Mouse (Mus musculus) myocyte (in vitro differentiated cells): ENCODE measurements around the gene Trnau1ap. TPM values are rescaled to one million over a fixed set of nuclear protein-coding genes. Genes with fewer than 3 reads are reported as not detected.

ENCODE experiments used
- H3K27me3 ChIP-seq: one replicate; pipeline ENCODE4 v1.6.1; 2011; ENCODE audit not compliant: control insufficient read depth, insufficient read depth, insufficient read length
- H3K36me3 ChIP-seq: one replicate; pipeline ENCODE4 v1.6.1; 2011; ENCODE audit not compliant: control insufficient read depth, insufficient read depth
- H3K4me2 ChIP-seq: one replicate; pipeline ENCODE4 v1.6.1; 2011; ENCODE audit warnings: low read depth, control low read depth
- H3K4me3 ChIP-seq: one replicate; pipeline ENCODE4 v1.5.1; 2011; ENCODE audit warnings: mild to moderate bottlenecking, control low read depth, moderate library complexity
- H3K79me2 ChIP-seq: one replicate; pipeline ENCODE4 v1.6.1; 2011; ENCODE audit not compliant: control insufficient read depth, insufficient read depth
- H3ac ChIP-seq: one replicate; pipeline ENCODE4 v1.6.1; 2011; ENCODE audit not compliant: control insufficient read depth, insufficient read length
- CEBPB ChIP-seq: IDR thresholded peaks from 2 replicates; pipeline ENCODE4 v1.6.1; 2011; ENCODE audit warnings: mild to moderate bottlenecking, moderate library complexity; ENCODE audit not compliant: poor library complexity, insufficient read depth, severe bottlenecking
- E2F4 ChIP-seq: IDR thresholded peaks from one replicate; pipeline ENCODE4 v1.6.1; 2011; ENCODE audit warnings: mild to moderate bottlenecking, control low read depth, moderate library complexity; ENCODE audit not compliant: insufficient read depth
- MAX ChIP-seq: IDR thresholded peaks from one replicate; pipeline ENCODE4 v1.6.1; 2011; ENCODE audit warnings: low read depth, mild to moderate bottlenecking, control low read depth
- MYOD1 ChIP-seq, 3 experiments: IDR thresholded peaks; one replicate each; pipeline ENCODE4 v1.6.1; 2011; ENCODE audit warnings: control low read depth in 2 of 3, low read depth in 2 of 3, mild to moderate bottlenecking in 2 of 3, moderate library complexity in 1 of 3; ENCODE audit not compliant: insufficient read length in 2 of 3, control insufficient read depth in 1 of 3
- MYOG ChIP-seq, 3 experiments: IDR thresholded peaks; one replicate each; pipeline ENCODE4 v1.6.1; 2011; ENCODE audit warnings: control low read depth in 2 of 3, low read depth in 2 of 3, mild to moderate bottlenecking in 2 of 3; ENCODE audit not compliant: insufficient read length in 2 of 3, control insufficient read depth in 1 of 3, insufficient read depth in 1 of 3
- POLR2A ChIP-seq: IDR thresholded peaks from one replicate; pipeline ENCODE4 v1.6.1; 2011; ENCODE audit warnings: low read depth, mild to moderate bottlenecking, control low read depth, moderate library complexity; ENCODE audit not compliant: insufficient read length
- POLR2AphosphoS2 ChIP-seq: IDR thresholded peaks from one replicate; pipeline ENCODE4 v1.6.1; 2011; ENCODE audit warnings: low read depth, control low read depth; ENCODE audit not compliant: insufficient read length
- REST ChIP-seq: IDR thresholded peaks from one replicate; pipeline ENCODE4 v1.6.1; 2011; ENCODE audit warnings: mild to moderate bottlenecking, control low read depth, moderate library complexity; ENCODE audit not compliant: insufficient read depth, insufficient read length
- SRF ChIP-seq: IDR thresholded peaks from one replicate; pipeline ENCODE4 v1.6.1; 2011; ENCODE audit warnings: low read depth; ENCODE audit not compliant: control insufficient read depth, insufficient read length
- TCF12 ChIP-seq: IDR thresholded peaks from one replicate; pipeline ENCODE4 v1.6.1; 2011; ENCODE audit warnings: mild to moderate bottlenecking, control low read depth; ENCODE audit not compliant: poor library complexity, insufficient read depth, severe bottlenecking
- TCF3 ChIP-seq: IDR thresholded peaks from one replicate; pipeline ENCODE4 v1.6.1; 2011; ENCODE audit warnings: low read depth, control low read depth; ENCODE audit not compliant: insufficient read length
- USF1 ChIP-seq: IDR thresholded peaks from one replicate; pipeline ENCODE4 v1.6.1; 2011; ENCODE audit warnings: low read depth, mild to moderate bottlenecking, control low read depth, moderate library complexity
- polyA plus RNA-seq: library from polyadenylated mRNA; unstranded; fragments of >200 nt; fragmentation: generic; extraction: Trizol; gene quantifications from one replicate; pipeline ENCODE4 v1.2.1, GENCODE M21; 2012; ENCODE audit warnings: missing spikeins

Gene Trnau1ap
- polyA plus RNA-seq, 1 experiment, result 51.6 TPM

DNA sequence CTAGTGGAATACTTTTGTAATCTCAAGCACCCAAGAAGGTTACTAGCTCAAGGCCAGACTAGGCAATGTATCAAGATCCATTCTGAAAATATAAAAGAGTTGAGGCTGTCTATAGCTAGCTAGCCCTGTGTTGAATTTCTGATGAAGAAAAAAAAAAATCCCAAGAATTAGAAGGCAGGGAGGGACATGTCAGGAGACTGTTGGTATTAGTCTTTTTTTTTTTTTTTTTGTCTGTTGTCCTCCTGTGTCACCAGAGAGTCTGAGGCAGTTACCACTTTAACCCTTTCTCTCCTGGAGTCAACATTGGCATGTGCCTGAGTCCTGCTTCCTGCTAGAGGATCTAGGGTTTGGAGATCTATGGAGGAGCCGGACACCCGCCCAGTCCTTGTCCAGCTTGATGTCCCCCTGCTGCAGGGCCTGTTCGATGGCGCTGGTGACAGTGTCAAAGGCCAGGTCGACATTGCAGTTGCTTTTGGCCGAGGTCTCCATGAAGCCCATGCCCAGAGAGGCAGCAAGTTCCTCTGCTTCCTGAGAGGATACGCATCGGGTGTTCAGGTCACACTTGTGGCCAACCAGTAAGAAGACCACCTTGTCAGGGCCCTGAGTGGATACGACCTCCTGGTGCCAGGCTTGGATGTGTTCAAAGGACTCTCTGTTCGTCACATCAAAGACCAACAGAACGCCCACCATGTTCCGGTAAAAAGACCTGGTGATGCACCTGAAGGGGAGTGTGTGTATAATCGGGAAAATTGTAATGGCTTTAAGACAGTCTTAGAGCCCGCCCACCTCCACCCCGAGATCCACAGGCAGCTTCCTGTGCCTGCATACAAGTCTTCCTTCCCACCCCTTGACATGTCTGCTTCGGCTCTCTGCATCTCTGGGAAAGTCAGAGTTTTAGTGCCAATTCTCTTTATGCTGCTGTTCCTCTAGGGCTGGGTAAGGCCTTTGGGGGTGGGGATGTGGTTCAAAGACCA, 27.1 kb downstream of the Trnau1ap start:
- TF ChIP-seq POLR2A, result no peak
- TF ChIP-seq REST, result no peak
- TF ChIP-seq USF1, result no peak
- TF ChIP-seq MYOD1 (IDR thresholded peaks at IDR 0.05; ENCODE audit: control insufficient read depth in 1 of 3, insufficient read length in 2 of 3, low read depth in 2 of 3), result no peak
- TF ChIP-seq E2F4, result no peak
- no peak for TF ChIP-seq TCF3
- TF ChIP-seq TCF12, result no peak
- TF ChIP-seq MYOG (IDR thresholded peaks at IDR 0.05; ENCODE audit: control insufficient read depth in 1 of 3, insufficient read depth in 1 of 3, insufficient read length in 2 of 3, low read depth in 2 of 3), result no peak
- TF ChIP-seq MAX, result no peak
- TF ChIP-seq CEBPB, result no peak
- no peak for TF ChIP-seq POLR2AphosphoS2
- no peak for TF ChIP-seq SRF
- Histone ChIP-seq H3K27me3 (no peaks in the 10 kb centered on the region), H3K4me3 (peak overlapping the region; percentile 14), H3K4me2 (peak overlapping the region; percentile 66), H3K36me3 (no peaks in the 10 kb centered on the region), H3ac (peak overlapping the region; percentile 17), H3K79me2 (no peaks in the 10 kb centered on the region)

DNA sequence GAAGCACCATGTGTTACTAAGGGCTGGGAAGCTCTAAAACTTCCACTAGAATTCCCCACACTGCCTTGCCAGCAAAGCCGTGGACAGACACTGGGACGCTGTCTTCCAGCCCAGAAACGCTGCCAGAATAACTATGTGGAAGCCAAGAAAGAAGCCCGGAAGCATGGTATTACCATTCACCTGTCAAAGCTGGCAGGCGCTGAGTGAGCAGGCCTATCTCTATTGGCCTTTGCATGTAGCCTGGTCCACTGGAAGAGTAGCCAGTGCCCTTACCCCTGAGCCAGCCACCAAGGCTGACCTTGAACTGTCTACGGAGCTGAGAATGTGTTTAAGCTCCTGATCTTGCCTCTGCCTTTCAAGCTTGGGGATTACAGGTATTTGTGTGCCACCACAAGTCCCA, 27.9 kb downstream of the Trnau1ap start:
- no peaks in the 10 kb centered on the region for H3K36me3 ChIP-seq
- no peak for TF ChIP-seq USF1
- no peak for TF ChIP-seq TCF3
- no peaks in the 10 kb centered on the region for H3K79me2 ChIP-seq
- no peak overlapping the region for H3K4me3 ChIP-seq
- H3ac ChIP-seq, result no peak overlapping the region
- no peaks in the 10 kb centered on the region for H3K27me3 ChIP-seq
- H3K4me2 ChIP-seq, result no peak overlapping the region

DNA sequence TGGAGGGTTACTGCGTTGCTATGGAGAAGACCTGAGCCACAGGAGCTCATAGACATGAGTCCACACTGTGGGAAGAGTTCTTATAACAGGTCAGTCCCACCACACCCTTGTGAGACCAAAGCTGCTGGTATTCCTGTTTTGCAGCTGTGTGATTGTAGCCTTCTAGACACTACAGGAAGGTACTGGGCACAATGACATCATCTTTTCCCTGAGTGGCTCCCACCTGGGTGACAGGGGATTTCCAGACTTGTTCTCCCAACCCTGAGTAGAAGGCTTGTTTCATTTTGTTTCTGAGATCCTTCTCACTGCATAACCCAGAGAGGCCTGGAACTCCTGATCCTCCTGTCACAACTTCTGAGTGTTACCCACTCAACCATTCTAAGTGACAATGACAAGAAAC, 29.5 kb downstream of the Trnau1ap start:
- TF ChIP-seq MAX (no peak), REST (no peak), TCF3 (no peak), CEBPB (no peak), MYOG (IDR thresholded peaks at IDR 0.05; ENCODE audit: control insufficient read depth in 1 of 3, insufficient read depth in 1 of 3, insufficient read length in 2 of 3, low read depth in 2 of 3) (no peak), TCF12 (no peak), MYOD1 (IDR thresholded peaks at IDR 0.05; ENCODE audit: control insufficient read depth in 1 of 3, insufficient read length in 2 of 3, low read depth in 2 of 3) (no peak), E2F4 (no peak), USF1 (no peak), SRF (no peak), POLR2AphosphoS2 (no peak), POLR2A (no peak)
- Histone ChIP-seq H3K4me3 (no peak overlapping the region), H3K79me2 (no peaks in the 10 kb centered on the region), H3K27me3 (no peaks in the 10 kb centered on the region), H3K36me3 (no peaks in the 10 kb centered on the region), H3K4me2 (no peak overlapping the region), H3ac (no peak overlapping the region)

DNA sequence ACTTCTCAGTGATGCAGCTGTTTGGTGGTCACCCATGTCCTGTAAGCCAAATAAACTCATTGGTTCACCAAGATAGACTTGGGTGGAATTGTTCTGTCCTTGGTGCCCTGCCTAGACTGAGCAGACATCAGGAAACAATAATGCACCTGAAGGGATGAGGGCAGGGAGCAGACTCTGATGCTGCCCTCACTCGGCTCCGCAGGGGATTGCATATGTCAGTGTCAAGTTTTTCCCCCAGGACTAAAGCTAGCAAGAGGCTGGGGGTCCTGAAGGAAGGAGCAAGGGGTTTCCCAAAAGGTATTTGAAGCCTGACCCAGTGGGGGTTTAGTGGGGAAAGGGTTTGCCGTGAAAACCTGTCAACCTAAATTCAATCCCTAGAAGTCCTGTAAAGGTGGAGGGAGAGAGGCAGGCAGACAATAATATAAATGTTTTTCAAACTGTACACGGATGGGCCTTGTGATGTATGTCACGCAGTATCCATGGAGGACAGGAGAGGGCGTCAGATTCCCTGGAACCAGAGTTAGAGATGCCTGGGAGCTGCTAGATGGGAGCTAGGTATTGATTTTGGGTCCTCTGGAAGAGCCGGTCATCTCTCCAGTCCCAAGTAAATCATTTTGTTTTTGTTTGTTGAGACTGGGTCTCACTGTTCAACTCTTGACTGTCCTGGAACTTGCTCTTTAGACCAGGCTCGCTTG, 33.5 kb downstream of the Trnau1ap start:
- TF ChIP-seq MYOG (IDR thresholded peaks at IDR 0.05; ENCODE audit: control insufficient read depth in 1 of 3, insufficient read depth in 1 of 3, insufficient read length in 2 of 3, low read depth in 2 of 3) (no peak), E2F4 (no peak), TCF3 (no peak), TCF12 (no peak), POLR2A (no peak), CEBPB (no peak), MYOD1 (IDR thresholded peaks at IDR 0.05; ENCODE audit: control insufficient read depth in 1 of 3, insufficient read length in 2 of 3, low read depth in 2 of 3) (no peak), SRF (no peak), REST (no peak), MAX (no peak), USF1 (no peak), POLR2AphosphoS2 (no peak)
- no peak overlapping the region for H3K4me2 ChIP-seq
- no peaks in the 10 kb centered on the region for H3K27me3 ChIP-seq
- H3ac ChIP-seq, result no peak overlapping the region
- H3K36me3 ChIP-seq, result no peaks in the 10 kb centered on the region
- no peaks in the 10 kb centered on the region for H3K79me2 ChIP-seq
- H3K4me3 ChIP-seq, result no peak overlapping the region
